Mouse (Mus musculus) brown adipose tissue, adult 24 weeks (tissue): ENCODE results near the gene Tmem161a. TPM values are rescaled to one million over a fixed set of nuclear protein-coding genes. Genes with fewer than 3 reads are reported as not detected.

Experiments used
- H3K27ac ChIP-seq: fragments of 200-500 bp; replicated peaks from 2 replicates; pipeline ENCODE4 v1.5.1; 2012; ENCODE audit warnings: low read depth, mild to moderate bottlenecking, low read length
- H3K4me1 ChIP-seq: fragments of 200-500 bp; 2 replicates; pipeline ENCODE4 v1.6.1; 2012; ENCODE audit warnings: low read length, mixed read lengths; ENCODE audit not compliant: control insufficient read depth, insufficient read depth, insufficient read length
- H3K4me3 ChIP-seq: fragments of 200-500 bp; 2 replicates; pipeline ENCODE4 v1.5.1; 2012; ENCODE audit warnings: low read depth, mild to moderate bottlenecking, low read length, moderate library complexity; ENCODE audit not compliant: insufficient read depth
- polyA plus RNA-seq: library from polyadenylated mRNA; stranded (reverse); fragments of >200 nt; gene quantifications from 2 replicates; pipeline ENCODE4 v1.2.4, GENCODE M21; 2012; ENCODE audit not compliant: missing spikeins, insufficient read depth, insufficient read length

Gene Tmem161a
- polyA plus RNA-seq, 1 experiment = 22.0 TPM

DNA sequence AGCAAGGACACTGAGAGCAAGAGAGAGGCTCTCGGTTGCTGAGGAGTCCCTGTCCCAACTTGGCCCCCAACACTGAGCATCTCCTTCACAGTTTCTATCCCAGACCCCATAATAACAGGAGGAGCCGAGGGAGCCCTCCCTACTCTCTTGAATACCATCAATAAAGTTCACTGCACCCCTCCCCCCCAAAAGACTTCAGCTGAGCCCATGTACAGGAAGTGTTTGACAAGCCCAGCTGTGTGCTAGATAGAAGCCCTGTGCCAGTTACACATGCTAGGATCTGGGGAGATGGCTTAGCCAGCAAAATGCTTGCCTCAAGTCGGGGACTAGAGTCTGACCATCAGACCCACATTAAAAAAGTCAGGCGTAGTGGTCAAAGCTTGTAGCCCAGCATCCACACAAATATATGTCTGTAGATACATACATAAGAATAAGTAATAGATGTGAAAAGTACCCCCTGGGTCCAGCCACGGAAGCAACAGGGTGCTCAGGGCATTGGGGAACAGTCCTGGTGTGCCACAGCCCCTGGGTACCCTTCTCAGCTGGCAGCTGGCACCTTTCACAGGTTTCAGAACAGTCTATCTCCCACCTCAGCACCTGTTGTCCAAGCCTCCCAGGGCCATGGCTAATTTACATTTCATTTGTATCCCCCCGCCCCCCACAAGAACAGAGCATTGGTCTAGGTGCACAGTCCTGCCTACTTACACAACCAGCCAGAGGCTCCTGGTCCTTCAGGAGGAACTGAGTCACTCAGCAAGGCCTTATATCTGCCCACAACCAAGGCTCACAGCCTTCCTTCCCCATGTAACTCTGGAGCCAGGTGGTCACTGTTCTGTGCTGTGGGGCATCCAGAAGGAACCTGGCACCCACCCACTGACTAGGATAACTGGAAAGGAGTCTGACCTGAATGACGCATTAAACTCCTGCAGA, 24.2 kb upstream of the Tmem161a start:
- H3K4me1 ChIP-seq = no peaks in the 10 kb centered on the region
- no peak overlapping the region for H3K27ac ChIP-seq
- no peak overlapping the region for H3K4me3 ChIP-seq

- Histone ChIP-seq H3K4me1 (no peaks in the 10 kb centered on the region), H3K27ac (no peak overlapping the region), H3K4me3 (no peak overlapping the region)
Measured at GRCm38 (mm10) chr8:70150158-70150557, 22.0 kb upstream of the Tmem161a start.

GRCm38 (mm10) chr8:70152537-70153257, 19.5 kb upstream of the Tmem161a start:
- H3K4me1 ChIP-seq = no peaks in the 10 kb centered on the region
- H3K4me3 ChIP-seq = 0 out of 2 replicates have a peak overlapping the region, but pooled peaks have one; percentile 14
- H3K27ac ChIP-seq = no peak overlapping the region

- Histone ChIP-seq H3K27ac (no peak overlapping the region), H3K4me3 (no peak overlapping the region), H3K4me1 (no peaks in the 10 kb centered on the region; the same call in 1 of the 2 replicates)
Measured at GRCm38 (mm10) chr8:70157240-70157800, 14.8 kb upstream of the Tmem161a start.

DNA sequence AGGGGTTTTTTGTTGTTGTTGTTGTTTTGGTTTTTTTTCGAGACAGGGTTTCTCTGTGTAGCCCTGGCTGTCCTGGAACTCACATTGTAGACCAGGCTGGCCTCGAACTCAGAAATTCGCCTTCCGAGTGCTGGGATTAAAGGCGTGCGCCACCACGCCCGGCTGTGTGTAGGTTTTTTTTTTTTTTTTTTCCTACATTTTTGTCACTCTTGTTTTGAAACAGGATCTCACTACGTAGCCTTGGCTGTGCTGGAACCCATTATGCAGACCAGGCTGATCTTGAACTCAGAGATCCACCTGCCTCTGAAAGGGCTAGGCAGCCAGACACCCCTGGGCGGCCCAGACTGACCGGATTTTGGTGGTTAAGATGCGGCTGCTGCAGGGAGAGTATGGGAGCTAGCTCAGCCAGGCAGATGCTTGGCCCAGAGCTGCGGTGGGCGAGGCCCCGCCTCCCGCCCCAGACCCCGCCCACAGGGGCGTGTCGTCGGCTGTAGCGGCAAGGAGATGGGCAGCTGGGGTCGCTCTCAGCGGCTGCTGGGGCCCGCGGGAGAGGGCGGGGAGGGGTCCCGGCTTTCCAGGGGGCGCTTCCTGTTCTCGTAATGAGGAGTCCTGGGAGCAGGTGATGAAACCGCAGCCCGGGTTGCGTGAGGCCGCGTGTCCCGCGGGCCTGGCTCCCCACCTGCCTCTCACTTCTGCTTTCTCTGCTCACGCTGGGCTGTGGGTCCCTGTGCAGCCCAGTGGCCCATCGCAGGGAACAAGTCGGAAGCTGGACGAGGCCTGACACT, 13.9 kb upstream of the Tmem161a start:
- Histone ChIP-seq H3K4me3 (peak overlapping the region; percentile 36), H3K4me1 (no peaks in the 10 kb centered on the region; the same call in 1 of the 2 replicates), H3K27ac (no peak overlapping the region)

DNA sequence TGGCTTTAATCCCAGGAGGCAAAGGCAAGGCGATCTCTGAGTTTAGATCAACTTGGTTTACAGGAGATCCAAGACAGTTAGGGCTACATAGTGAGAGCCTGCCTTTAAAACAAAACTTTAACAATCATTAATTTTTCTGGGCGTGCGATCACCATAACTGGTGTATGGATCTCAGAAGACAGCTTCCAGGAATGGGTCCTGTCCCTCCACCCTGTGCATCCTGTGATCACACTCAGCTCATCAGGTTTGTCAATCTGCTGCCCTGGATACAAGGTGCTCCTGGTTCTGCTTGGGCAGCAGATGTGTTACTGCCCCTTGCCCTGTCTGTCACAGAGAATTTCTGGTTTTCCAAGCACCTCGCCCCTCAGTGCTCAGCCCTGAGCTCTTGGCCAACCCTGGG, 12.9 kb upstream of the Tmem161a start:
- H3K4me1 ChIP-seq = no peaks in the 10 kb centered on the region; the same call in 1 of the 2 replicates
- no peak overlapping the region for H3K4me3 ChIP-seq
- H3K27ac ChIP-seq = no peak overlapping the region

DNA sequence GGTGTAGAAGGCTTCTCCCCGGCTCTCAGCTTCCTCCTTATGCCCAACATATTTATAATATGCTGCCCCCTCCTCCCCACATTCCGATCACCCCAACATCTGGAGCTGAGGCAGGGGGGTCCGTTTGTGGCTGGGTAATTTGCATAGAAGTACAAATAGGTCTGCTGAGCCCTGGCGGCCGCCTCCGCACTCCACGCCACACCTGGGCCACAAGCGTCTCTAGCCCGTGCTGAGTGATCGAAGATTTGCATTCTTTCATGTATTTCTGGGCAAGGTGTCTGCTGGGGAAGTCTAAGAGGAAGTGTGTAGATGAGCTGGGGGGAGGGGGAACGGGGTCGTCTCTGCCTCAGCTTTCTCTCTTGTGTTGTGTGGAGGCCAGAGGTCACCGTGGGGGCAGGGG, 12.1 kb upstream of the Tmem161a start:
- Histone ChIP-seq H3K27ac (no peak overlapping the region), H3K4me1 (no peaks in the 10 kb centered on the region; the same call in 1 of the 2 replicates), H3K4me3 (no peak overlapping the region)

DNA sequence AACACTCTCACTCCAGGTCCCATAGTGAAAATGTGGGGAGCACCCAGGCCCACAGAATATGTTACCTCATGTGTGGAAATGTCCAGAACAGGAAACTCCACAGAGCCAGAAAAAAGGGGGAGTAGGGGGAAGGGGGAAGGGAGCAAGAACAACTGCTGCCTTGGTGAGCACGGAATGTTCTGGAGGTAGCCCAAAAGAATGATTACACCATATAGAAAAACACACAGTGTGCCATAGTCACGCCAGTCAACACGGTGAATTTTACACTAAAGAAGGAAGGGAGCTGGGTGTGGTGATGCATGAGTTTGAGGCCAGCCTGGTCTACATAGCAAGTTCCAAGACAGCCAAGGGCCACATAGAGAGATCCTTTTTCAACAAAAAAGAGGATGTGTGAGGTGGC, 8.8 kb upstream of the Tmem161a start:
- Histone ChIP-seq H3K4me1 (no peaks in the 10 kb centered on the region; the same call in 1 of the 2 replicates), H3K4me3 (no peak overlapping the region), H3K27ac (no peak overlapping the region)

DNA sequence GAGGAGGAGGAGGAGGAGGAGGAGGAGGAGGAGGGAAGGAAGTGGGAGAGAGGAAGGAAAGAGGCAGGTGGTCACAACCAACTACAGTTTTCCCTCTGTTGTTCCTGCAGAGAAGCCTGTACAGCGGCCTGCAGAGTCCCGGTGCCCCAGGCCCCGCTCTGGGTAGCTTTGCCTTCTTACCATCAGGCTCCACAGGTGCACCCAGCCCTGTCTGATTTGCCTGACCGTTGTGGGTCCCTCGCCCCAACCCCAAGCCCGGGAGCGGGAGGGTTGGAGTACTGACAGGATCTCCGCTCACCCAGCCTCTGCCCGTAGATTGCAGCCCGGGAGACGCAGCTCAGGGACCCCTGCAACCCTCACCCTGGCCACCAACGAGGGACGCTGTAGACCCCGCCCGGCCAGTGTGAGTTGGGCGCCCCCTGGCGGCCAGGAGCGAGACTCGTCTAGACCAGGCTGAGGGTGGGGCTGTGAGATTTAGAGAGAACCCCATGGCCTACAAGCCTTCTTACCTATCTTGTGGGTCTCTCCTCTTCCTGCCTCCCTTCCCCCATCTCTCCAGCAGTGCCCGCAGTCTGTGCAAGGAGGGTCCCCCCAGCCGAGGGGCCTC, 5.5 kb upstream of the Tmem161a start:
- H3K27ac ChIP-seq = no peak overlapping the region
- no peak overlapping the region for H3K4me3 ChIP-seq
- H3K4me1 ChIP-seq = peaks cover 3% of the 10 kb centered on the region; the same call in 1 of the 2 replicates

GRCm38 (mm10) chr8:70170116-70170515, 2.0 kb upstream of the Tmem161a start:
- Histone ChIP-seq H3K27ac (no peak overlapping the region), H3K4me1 (peaks cover 6% of the 10 kb centered on the region; the same call in 1 of the 2 replicates)

GRCm38 (mm10) chr8:70170748-70171147, 1.4 kb upstream of the Tmem161a start:
- no peak overlapping the region for H3K4me3 ChIP-seq

More at GRCm38 (mm10) chr8:70170116-70170515, 2.0 kb upstream of the Tmem161a start:
- no peak overlapping the region for H3K4me3 ChIP-seq

GRCm38 (mm10) chr8:70171240-70171639, 916 bp upstream of the Tmem161a start:
- Histone ChIP-seq H3K27ac (no peak overlapping the region), H3K4me1 (peaks cover 6% of the 10 kb centered on the region; the same call in 1 of the 2 replicates), H3K4me3 (no peak overlapping the region)

More at GRCm38 (mm10) chr8:70170748-70171147, 1.4 kb upstream of the Tmem161a start:
- Histone ChIP-seq H3K4me1 (peaks cover 6% of the 10 kb centered on the region; the same call in 1 of the 2 replicates), H3K27ac (no peak overlapping the region)

- Histone ChIP-seq H3K4me1 (peaks cover 6% of the 10 kb centered on the region; the same call in 1 of the 2 replicates), H3K27ac (no peak overlapping the region)
Measured at GRCm38 (mm10) chr8:70173320-70173719, 1.2 kb downstream of the Tmem161a start.

DNA sequence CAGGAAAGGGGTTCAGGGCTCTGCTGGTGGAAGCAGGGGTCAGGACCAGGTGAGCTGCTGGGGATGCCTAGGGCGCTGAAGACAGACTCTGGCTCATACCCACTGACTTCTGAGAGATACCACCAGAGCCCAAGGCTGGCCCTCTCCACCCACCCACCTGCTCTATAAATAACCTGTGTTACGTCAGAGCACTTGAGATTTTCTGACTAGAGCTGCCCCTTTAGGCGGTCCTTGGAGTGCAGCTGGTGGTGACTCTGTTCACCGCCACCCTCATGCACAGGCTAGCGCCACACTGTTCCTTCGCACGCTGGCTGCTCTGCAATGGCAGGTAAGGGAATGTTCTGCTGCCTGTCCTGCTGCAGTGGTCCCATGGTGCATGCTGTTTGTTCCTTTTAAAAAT, 1.9 kb downstream of the Tmem161a start:
- no peak overlapping the region for H3K27ac ChIP-seq
- H3K4me3 ChIP-seq = no peak overlapping the region
- H3K4me1 ChIP-seq = peaks cover 6% of the 10 kb centered on the region; the same call in 1 of the 2 replicates

More at GRCm38 (mm10) chr8:70173320-70173719, 1.2 kb downstream of the Tmem161a start:
- no peak overlapping the region for H3K4me3 ChIP-seq
